Mouse (Mus musculus): ENCODE measurements around the gene Tmem94. TPM values are rescaled to one million over a fixed set of nuclear protein-coding genes. Genes with fewer than 3 reads are reported as not detected.

Gene Tmem94
- polyA plus RNA-seq, 1 experiment: 23.0 TPM

DNA sequence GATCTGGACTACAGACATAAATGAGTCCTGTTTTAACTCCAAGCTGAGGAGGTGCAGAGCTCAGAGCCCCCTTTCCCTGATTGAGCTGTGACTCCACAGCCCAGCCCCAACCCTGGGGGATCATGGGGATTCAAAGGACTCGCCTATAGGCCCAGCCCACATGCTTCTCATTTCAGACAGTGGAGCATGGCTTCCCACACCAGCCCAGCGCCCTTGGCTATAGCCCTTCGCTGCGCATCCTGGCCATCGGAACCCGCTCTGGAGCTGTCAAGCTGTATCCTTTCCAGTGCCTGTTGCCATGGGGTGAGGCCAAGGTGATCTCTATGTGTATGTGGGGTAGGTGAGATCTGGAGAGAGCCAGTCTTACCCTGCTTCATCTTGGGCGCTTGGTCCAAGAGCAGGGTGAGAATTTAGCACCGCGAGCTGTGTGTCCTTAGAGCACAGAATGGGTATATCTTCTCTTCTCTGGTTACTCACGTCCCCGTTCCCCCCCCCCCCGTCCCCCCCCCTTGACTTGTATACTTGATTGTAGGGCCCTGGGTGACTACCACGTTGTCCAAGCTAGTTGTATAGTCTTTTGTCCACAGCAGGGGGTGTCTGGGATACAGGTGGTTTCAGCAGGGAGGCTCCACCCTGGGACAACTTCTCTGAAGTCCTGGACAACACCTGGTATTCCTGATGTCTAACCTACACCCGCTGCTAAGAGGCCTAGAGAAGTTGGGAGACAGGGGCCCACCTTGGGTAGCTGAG is 78.1 kb downstream of the Tmem94 start:
- H3K27ac ChIP-seq (replicated peaks; ENCODE audit: low read depth, low read length): no peak overlapping the region
- H3K4me1 ChIP-seq (ENCODE audit: control insufficient read depth, insufficient read depth, insufficient read length, low read length): no peaks in the 10 kb centered on the region
- H3K4me3 ChIP-seq (ENCODE audit: insufficient read depth, low read depth, low read length): no peak overlapping the region

DNA sequence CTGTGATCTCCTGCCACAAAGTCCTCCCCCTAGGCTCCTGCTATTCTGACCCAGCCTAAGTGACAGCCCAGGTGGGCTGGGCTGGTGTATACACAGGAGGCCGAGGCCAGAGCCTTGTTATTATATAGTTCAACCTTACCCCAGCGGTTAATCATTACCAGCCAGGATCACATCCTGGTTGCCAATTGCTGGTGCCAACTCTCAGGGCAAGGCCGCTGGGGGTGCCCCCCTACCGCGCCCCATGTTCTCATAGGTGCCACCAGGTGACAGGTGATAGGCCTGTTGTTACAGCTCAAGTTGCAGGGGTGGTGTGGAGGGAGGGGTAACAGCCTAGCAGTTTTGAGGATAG is 78.6 kb downstream of the Tmem94 start:
- H3K4me3 ChIP-seq (ENCODE audit: insufficient read depth, low read depth, low read length): no peak overlapping the region
- no peak overlapping the region for H3K27ac ChIP-seq (replicated peaks; ENCODE audit: low read depth, low read length)
- no peaks in the 10 kb centered on the region for H3K4me1 ChIP-seq (ENCODE audit: control insufficient read depth, insufficient read depth, insufficient read length, low read length)

DNA sequence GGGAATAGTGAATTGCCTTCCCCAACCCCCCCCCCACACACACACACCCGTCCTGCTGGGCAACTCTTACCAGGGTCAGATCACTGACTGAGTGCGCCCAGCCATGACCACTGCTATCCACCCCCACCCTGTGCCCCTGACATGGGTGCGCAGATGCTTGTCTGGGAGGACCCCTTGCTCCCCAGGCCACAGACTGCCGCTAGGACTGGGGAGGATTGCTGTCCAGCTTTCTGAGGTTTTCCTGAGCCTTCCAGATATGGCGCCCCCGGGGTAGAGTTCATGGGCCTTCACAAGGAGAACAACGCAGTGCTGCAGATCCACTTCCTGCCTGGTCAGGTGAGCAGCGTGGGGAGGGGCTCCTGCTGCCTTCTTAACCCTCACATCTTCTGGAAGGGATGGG is 79.0 kb downstream of the Tmem94 start:
- no peaks in the 10 kb centered on the region for H3K4me1 ChIP-seq (ENCODE audit: control insufficient read depth, insufficient read depth, insufficient read length, low read length)
- H3K27ac ChIP-seq (replicated peaks; ENCODE audit: low read depth, low read length): no peak overlapping the region
- no peak overlapping the region for H3K4me3 ChIP-seq (ENCODE audit: insufficient read depth, low read depth, low read length)

DNA sequence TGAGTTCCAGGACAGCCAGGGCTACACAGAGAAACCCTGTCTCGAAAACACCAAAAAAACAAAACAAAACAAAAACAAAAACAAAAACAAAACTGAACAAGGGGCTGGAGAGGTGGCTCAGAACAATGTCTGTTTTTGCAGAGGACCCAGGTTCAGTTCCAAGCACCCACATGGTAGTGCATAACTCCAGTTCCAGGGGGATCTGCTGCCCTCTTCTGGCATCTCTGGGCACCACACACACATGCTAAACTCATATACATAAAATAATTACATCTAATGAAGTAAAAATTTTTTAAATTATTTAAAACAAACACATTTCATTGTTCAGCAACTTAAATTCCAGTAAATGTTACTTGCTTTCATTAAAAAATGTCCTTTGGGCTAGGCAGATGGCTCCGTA is 80.6 kb downstream of the Tmem94 start:
- Histone ChIP-seq H3K4me1 (ENCODE audit: control insufficient read depth, insufficient read depth, insufficient read length, low read length) (no peaks in the 10 kb centered on the region), H3K4me3 (ENCODE audit: insufficient read depth, low read depth, low read length) (no peak overlapping the region), H3K27ac (replicated peaks; ENCODE audit: low read depth, low read length) (no peak overlapping the region)

Other genes starting within 250 kb of the Tmem94 start
- 310 and 336 TPM in 2 replicates for gene Sumo2, start 229.2 kb upstream of the Tmem94 start, polyA plus RNA-seq (2012; ENCODE audit: insufficient read depth, insufficient read length, missing spikeins)
- gene Nup85, start 201.0 kb upstream of the Tmem94 start, polyA plus RNA-seq (2012; ENCODE audit: insufficient read depth, insufficient read length, missing spikeins): 12.4 and 15.7 TPM in 2 replicates
- gene Mrps7, start 161.5 kb upstream of the Tmem94 start, polyA plus RNA-seq (2012; ENCODE audit: insufficient read depth, insufficient read length, missing spikeins): 106 and 138 TPM in 2 replicates
- gene Gga3, start 161.4 kb upstream of the Tmem94 start, polyA plus RNA-seq (2012; ENCODE audit: insufficient read depth, insufficient read length, missing spikeins): 4.2 and 6.5 TPM in 2 replicates
- 120 and 127 TPM in 2 replicates for gene Mif4gd, start 152.5 kb upstream of the Tmem94 start, polyA plus RNA-seq (2012; ENCODE audit: insufficient read depth, insufficient read length, missing spikeins)
- 392 and 520 TPM in 2 replicates for gene Slc25a19, start 137.1 kb upstream of the Tmem94 start, polyA plus RNA-seq (2012; ENCODE audit: insufficient read depth, insufficient read length, missing spikeins)
- gene Grb2, start 56.8 kb upstream of the Tmem94 start, polyA plus RNA-seq (2012; ENCODE audit: insufficient read depth, insufficient read length, missing spikeins): 29.1 and 32.4 TPM in 2 replicates
- 8.8 and 10.4 TPM in 2 replicates for gene Caskin2, start 48.2 kb downstream of the Tmem94 start, polyA plus RNA-seq (2012; ENCODE audit: insufficient read depth, insufficient read length, missing spikeins)
- gene Tsen54, start 49.3 kb downstream of the Tmem94 start, polyA plus RNA-seq (2012; ENCODE audit: insufficient read depth, insufficient read length, missing spikeins): 6.1 and 6.8 TPM in 2 replicates
- gene Llgl2, start 58.6 kb downstream of the Tmem94 start, polyA plus RNA-seq (2012; ENCODE audit: insufficient read depth, insufficient read length, missing spikeins): 4.0 and 5.5 TPM in 2 replicates
- gene Myo15b, start 93.0 kb downstream of the Tmem94 start, polyA plus RNA-seq (2012; ENCODE audit: insufficient read depth, insufficient read length, missing spikeins): not detected in 2 replicates
- gene Smim5, start 134.5 kb downstream of the Tmem94 start, polyA plus RNA-seq (2012; ENCODE audit: insufficient read depth, insufficient read length, missing spikeins): not detected in 2 replicates
- not detected in 2 replicates for gene Smim6, start 146.6 kb downstream of the Tmem94 start, polyA plus RNA-seq (2012; ENCODE audit: insufficient read depth, insufficient read length, missing spikeins)
- gene Sap30bp, start 167.8 kb downstream of the Tmem94 start, polyA plus RNA-seq (2012; ENCODE audit: insufficient read depth, insufficient read length, missing spikeins): 10.0 and 12.0 TPM in 2 replicates
- 4.2 and 5.3 TPM in 2 replicates for gene Recql5, start 168.0 kb downstream of the Tmem94 start, polyA plus RNA-seq (2012; ENCODE audit: insufficient read depth, insufficient read length, missing spikeins)
- 1.5 and 2.2 TPM in 2 replicates for gene Itgb4, start 209.3 kb downstream of the Tmem94 start, polyA plus RNA-seq (2012; ENCODE audit: insufficient read depth, insufficient read length, missing spikeins)
- 9.6 and 12.4 TPM in 2 replicates for gene Galk1, start 247.3 kb downstream of the Tmem94 start, polyA plus RNA-seq (2012; ENCODE audit: insufficient read depth, insufficient read length, missing spikeins)